24 mouse cellular contexts compared by ENCODE assay signal in the genomic region with DNA sequence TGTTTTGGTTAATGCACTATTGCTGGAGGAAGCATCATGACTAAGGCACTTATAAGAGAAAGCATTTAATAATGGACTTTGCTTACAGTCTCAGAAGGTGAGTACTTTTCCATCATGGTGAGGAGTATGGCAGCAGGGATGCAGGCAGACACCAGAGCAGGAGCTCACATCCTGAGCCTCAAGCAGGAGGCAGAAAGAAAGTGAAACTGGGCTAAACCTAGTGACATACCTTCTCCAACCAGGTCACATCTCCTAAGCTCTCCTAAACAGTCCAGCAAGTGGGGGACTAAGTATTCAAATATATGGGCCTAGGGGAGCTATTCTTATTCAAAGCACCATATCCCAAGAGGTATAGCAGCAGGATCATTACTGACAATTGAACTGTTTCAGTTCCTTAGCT.
"Had no signal": no experiment of that assay in that cellular context is flagged by ENCODE, and none has a peak within 500 bp of the region (broad histone marks: within the 10 kb centered on the region; RNA-seq: fewer than 3 reads in every experiment).

No protein-coding gene starts in this region.

- DNase-seq: gastrocnemius, postnatal 25 days; heart, postnatal 10 days; heart, postnatal 4 days; kidney, adult 18-20 months; kidney, adult 8-10 months; kidney, postnatal 10 days; kidney, postnatal 25 days; kidney, postnatal 4 days; liver; liver, embryonic 13.5 days; liver, postnatal 0 days had no signal

- H3K4me2 ChIP-seq: heart, embryonic 12.5 days; hindbrain, embryonic 12.5 days; hindbrain, embryonic 14.5 days; intestine, embryonic 15.5 days; limb, embryonic 12.5 days; liver, embryonic 11.5 days; liver, embryonic 13.5 days; liver, embryonic 15.5 days had no signal

- H3K4me1 ChIP-seq: heart, embryonic 10.5 days; hindbrain, embryonic 10.5 days; hindbrain, embryonic 12.5 days; intestine, embryonic 15.5 days; limb, embryonic 10.5 days; limb, embryonic 12.5 days; liver, embryonic 13.5 days; liver, embryonic 15.5 days had no signal

- H3K9me3 ChIP-seq: heart, embryonic 10.5 days; heart, embryonic 12.5 days; hindbrain, embryonic 10.5 days; hindbrain, embryonic 12.5 days; intestine, embryonic 15.5 days; limb, embryonic 10.5 days; limb, embryonic 12.5 days; liver, embryonic 13.5 days; liver, embryonic 15.5 days had no signal

- H3K36me3 ChIP-seq: heart, embryonic 10.5 days; heart, embryonic 12.5 days; hindbrain, embryonic 10.5 days; hindbrain, embryonic 12.5 days; intestine, embryonic 15.5 days; limb, embryonic 10.5 days; limb, embryonic 12.5 days; liver, embryonic 13.5 days; liver, embryonic 15.5 days had no signal

- H3K27me3 ChIP-seq: heart, embryonic 12.5 days; hindbrain, embryonic 12.5 days; intestine, embryonic 15.5 days; limb, embryonic 12.5 days; liver, embryonic 13.5 days; liver, embryonic 15.5 days had no signal

- ATAC-seq: hindbrain, embryonic 16.5 days; intestine, embryonic 15.5 days; intestine, postnatal 0 days; liver, postnatal 0 days had no signal

- H3K27ac ChIP-seq: heart, embryonic 10.5 days; hindbrain, embryonic 10.5 days; hindbrain, embryonic 12.5 days; hindbrain, embryonic 14.5 days; intestine, embryonic 15.5 days; left cerebral cortex, adult 2 months; limb, embryonic 10.5 days; limb, embryonic 12.5 days; liver, embryonic 13.5 days; liver, embryonic 15.5 days had no signal

- H3K9ac ChIP-seq: heart, embryonic 12.5 days; hindbrain, embryonic 12.5 days; hindbrain, embryonic 14.5 days; intestine, embryonic 15.5 days; limb, embryonic 12.5 days; liver, embryonic 13.5 days; liver, embryonic 15.5 days; liver, postnatal 0 days had no signal

- H3K4me3 ChIP-seq: heart, embryonic 10.5 days; heart, embryonic 12.5 days; hindbrain, embryonic 10.5 days; hindbrain, embryonic 12.5 days; intestine, embryonic 15.5 days; left cerebral cortex, adult 2 months; limb, embryonic 10.5 days; limb, embryonic 12.5 days; liver, embryonic 13.5 days; liver, embryonic 15.5 days had no signal
